Mouse (Mus musculus): ENCODE data around the gene Ranbp3. TPM values are rescaled to one million over a fixed set of nuclear protein-coding genes. Genes with fewer than 3 reads are reported as not detected.
"Not testable (repeated sequence)": the region's sequence is repeated elsewhere in the genome, so short reads cannot be mapped to it uniquely, and the experiment has no call there.

Ranbp3 gene
- total RNA-seq (2021): 10 to 100 TPM; 84.9 to 91.7 TPM
- long read RNA-seq, transcript Ranbp3-201 (16 exons, 2,373 nt): major isoform, 57 of 89 reads
- long read RNA-seq, transcript Ranbp3-206 (17 exons, 2,567 nt): minor isoform, 5 of 89 reads
- long read RNA-seq, partial matches to known transcripts: 12 of 89 reads
- long read RNA-seq, other reads (novel, unspliced or antisense): 15 of 89 reads

- peak; percentile 99 for DNase-seq (ENCODE audit: low spot score in 2 of 2)
Measured at GRCm38 (mm10) chr17:56672941-56673646, at the start of gene Ranbp3. TSS of gene Ranbp3 (plus strand) at chr17:56673294.

GRCm38 (mm10) chr17:56625495-56625894, 47.6 kb upstream of the Ranbp3 start:
- DNase-seq (ENCODE audit: low spot score in 2 of 2): no peak

- DNase-seq (ENCODE audit: low spot score in 2 of 2): no peak
Measured at GRCm38 (mm10) chr17:56626260-56626659, 46.8 kb upstream of the Ranbp3 start.

GRCm38 (mm10) chr17:56626754-56627470, 46.2 kb upstream of the Ranbp3 start, which contains the start of gene Lonp1:
TSS of gene Lonp1 (minus strand) at chr17:56626887.
- DNase-seq (ENCODE audit: low spot score in 2 of 2): peak; percentile 95

- DNase-seq (ENCODE audit: low spot score in 2 of 2): no peak
Measured at GRCm38 (mm10) chr17:56627530-56628277, 45.4 kb upstream of the Ranbp3 start, which contains the start of gene Catsperd. TSS of gene Catsperd (plus strand) at chr17:56628143.

GRCm38 (mm10) chr17:56629800-56630781, 43.0 kb upstream of the Ranbp3 start:
- DNase-seq (ENCODE audit: low spot score in 2 of 2): not testable (repeated sequence)

- DNase-seq (ENCODE audit: low spot score in 2 of 2): no peak
Measured at GRCm38 (mm10) chr17:56631807-56632206, 41.3 kb upstream of the Ranbp3 start.

- no peak for DNase-seq (ENCODE audit: low spot score in 2 of 2)
Measured at GRCm38 (mm10) chr17:56634023-56634422, 39.1 kb upstream of the Ranbp3 start.

- DNase-seq (ENCODE audit: low spot score in 2 of 2): no peak
Measured at GRCm38 (mm10) chr17:56643237-56643636, 29.9 kb upstream of the Ranbp3 start.

- no peak for DNase-seq (ENCODE audit: low spot score in 2 of 2)
Measured at GRCm38 (mm10) chr17:56647546-56647945, 25.5 kb upstream of the Ranbp3 start.

- no peak for DNase-seq (ENCODE audit: low spot score in 2 of 2)
Measured at GRCm38 (mm10) chr17:56651801-56652200, 21.3 kb upstream of the Ranbp3 start.

GRCm38 (mm10) chr17:56654771-56655170, 18.3 kb upstream of the Ranbp3 start:
- DNase-seq (ENCODE audit: low spot score in 2 of 2): no peak

GRCm38 (mm10) chr17:56655311-56655710, 17.8 kb upstream of the Ranbp3 start:
- DNase-seq (ENCODE audit: low spot score in 2 of 2): no peak

GRCm38 (mm10) chr17:56656171-56656570, 16.9 kb upstream of the Ranbp3 start:
- DNase-seq (ENCODE audit: low spot score in 2 of 2): no peak

GRCm38 (mm10) chr17:56663659-56664058, 9.4 kb upstream of the Ranbp3 start:
- no peak for DNase-seq (ENCODE audit: low spot score in 2 of 2)

- DNase-seq (ENCODE audit: low spot score in 2 of 2): peak in 1 of 2 experiments; percentile 7
Measured at GRCm38 (mm10) chr17:56664333-56664732, 8.8 kb upstream of the Ranbp3 start.

- no peak for DNase-seq (ENCODE audit: low spot score in 2 of 2)
Measured at GRCm38 (mm10) chr17:56666384-56666783, 6.7 kb upstream of the Ranbp3 start.

GRCm38 (mm10) chr17:56667591-56667990, 5.5 kb upstream of the Ranbp3 start:
- no peak for DNase-seq (ENCODE audit: low spot score in 2 of 2)

GRCm38 (mm10) chr17:56668384-56669144, 4.5 kb upstream of the Ranbp3 start:
- peak; percentile 87 to 93 for DNase-seq (ENCODE audit: low spot score in 2 of 2)
